Mouse (Mus musculus) embryonic stem cell, embryonic (primary cell): ENCODE data around the gene Kcnk10.

Experiments
- CTCF ChIA-PET, 4 experiments: fragments of 300-600 bp in 2 of 4; fragments of 350-600 bp in 2 of 4; sonication (Branson Sonifier 250); formaldehyde crosslinking; loops; one replicate each; lab custom pipeline; 2022; ENCODE audit warnings: inconsistent platforms in 2 of 4; lab: Charles Lee
- POLR2A ChIA-PET, 4 experiments: fragments of 300-600 bp in 2 of 4; fragments of 350-600 bp in 2 of 4; sonication (Branson Sonifier 250); formaldehyde crosslinking; loops; one replicate each; lab custom pipeline; 2022; ENCODE audit warnings: antibody characterized with exemption in 4 of 4, inconsistent platforms in 1 of 4; lab: Charles Lee

Gene Kcnk10

DNA sequence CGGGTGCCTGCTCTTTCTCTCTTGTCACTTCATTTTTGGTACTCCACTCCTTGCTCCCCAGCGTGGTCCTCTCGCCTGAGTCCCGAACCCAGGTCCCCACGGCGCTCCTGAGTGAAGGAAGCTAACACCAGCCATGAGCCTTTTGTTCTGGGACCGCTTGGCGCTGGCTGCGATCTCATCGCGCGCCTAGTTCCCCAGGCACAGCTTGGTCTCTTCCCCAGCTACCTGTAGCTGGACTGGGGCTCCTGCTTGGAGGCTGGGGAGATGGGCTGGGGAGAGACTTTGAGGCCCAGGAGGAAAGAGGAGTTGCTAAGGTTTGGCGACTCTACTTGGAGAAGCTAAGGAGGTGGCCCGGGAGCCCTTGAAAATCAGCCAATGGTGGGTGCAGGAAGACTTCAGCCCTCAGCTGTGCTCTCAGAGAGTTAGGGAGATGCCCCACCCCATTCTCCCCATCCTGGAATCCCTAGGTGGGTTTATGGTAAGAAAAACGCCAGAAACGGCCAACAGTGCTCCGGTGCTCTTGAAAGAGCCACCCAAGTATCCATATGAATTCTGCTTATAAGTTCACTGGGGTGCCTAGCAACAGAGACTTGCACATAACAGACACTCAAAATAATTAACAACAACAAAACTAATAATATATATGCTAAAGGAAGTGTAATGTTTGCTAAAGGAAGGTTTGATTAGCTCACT lies 2.8 kb downstream of the Kcnk10 start:
- ChIA-PET CTCF (interaction anchor here (0.6 to 1.8 kb wide), 5 partner anchors 10 to 316 kb away, joined by 3 to 5 read pairs (median 3); partner anchors contain the start of gene Galc (in 1 of the 4)), POLR2A (interaction anchor here in 3 of 4 experiments (0.6 to 1.4 kb wide), 8 partner anchors 13 to 360 kb away, joined by 3 to 4 read pairs (median 4); partner anchors contain the start of genes Galc (in 1 of the 3) and Spata7 (in 1 of the 3))

DNA sequence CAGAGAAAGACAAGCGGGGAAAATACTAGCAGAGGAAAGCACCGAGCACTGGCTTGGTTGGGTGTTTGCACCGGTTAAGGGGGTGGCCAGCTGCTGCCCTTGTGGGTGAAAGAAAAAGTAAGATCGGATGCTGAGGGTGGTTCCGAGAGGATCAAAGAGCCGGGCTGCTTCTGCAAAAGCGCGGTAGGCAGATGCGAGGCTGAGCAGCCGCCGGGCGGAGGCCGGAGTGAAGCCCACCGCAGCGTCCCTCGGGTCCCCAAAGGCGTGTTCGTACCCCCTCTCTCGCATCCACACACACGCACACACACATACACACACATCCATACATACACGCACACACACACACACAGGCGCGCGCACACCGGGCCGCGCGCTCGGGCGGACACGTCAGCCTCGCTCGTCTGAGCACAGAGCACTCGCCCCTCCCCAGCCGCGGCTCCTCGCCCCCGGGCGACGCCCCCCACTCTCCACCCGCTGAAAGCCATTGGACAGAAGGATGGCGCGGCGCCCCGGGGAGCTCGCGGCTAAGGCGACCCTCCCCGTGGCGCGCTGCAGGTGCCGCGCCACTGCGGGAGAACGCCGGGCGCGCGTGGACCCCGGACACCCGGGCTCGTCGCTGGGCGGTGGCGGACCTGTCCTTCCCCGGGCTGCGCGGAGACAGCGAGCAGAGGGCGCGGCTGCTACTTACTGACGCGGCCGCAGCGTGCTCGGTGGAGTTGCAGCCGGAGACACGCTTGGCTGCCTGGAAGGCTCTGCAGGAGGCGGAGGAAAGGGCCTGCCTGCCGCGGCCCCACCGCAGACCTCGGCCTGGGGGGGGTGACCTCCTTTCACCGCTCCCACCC lies 3.5 kb downstream of the Kcnk10 start:
- POLR2A ChIA-PET = interaction anchor here in 3 of 4 experiments (0.6 to 1.4 kb wide), 7 partner anchors 13 to 360 kb away, joined by 3 to 4 read pairs (median 3); partner anchors contain the start of genes Galc (in 1 of the 3) and Spata7 (in 1 of the 3)
- CTCF ChIA-PET = interaction anchor here (0.6 to 1.8 kb wide), 5 partner anchors 11 to 315 kb away, joined by 3 to 5 read pairs (median 3); partner anchors contain the start of gene Galc (in 1 of the 4)

DNA sequence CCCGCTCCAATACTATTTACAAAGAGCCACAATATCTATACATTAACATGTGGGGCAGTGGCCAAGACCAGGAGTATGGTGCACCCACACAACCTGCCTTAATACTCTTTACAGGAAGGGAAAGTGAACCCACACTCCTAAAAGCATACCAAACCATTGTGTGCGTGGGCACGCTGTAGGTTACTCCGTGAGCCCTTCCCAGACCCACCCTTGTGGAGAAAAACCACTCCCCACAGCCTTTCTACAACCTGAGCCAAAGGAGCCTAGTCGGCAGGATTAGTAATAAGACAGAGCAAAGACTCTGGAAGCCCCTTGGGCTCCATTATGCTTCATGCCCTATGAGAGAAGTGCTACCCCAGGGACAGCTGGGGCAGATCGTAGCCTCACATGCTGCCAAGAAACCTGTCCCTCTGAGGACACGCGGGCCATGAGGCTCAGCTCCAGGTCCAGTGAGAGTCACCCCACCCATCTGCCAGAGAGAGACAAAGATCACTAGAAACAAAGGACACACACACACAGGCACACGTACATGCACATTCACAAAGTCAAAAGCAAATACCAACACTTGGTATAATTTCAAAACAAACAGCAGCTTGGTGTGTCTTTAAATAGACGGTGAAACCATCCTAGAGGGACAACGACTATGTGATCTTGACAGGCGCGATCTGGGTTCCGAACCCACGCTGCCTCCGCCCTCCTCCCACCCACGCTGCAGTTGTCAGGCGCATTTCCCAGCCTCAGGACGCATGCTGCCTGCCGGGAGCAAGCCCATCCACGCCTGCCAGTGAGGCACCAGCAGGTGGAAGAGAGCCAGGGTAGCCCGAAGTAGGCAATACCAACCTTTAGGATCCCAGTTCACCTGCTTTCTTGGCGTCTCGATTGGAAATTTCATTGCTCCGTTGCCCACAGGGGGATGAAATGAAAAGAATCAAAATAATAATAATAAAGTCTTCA lies 4.5 kb downstream of the Kcnk10 start:
- POLR2A ChIA-PET = interaction anchor here in 1 of 4 experiments (1.1 kb wide), 1 partner anchor 13 kb away, joined by 3 read pairs; no protein-coding TSS in a partner anchor
- CTCF ChIA-PET = interaction anchor here in 2 of 4 experiments (1.4 kb wide), 2 partner anchors 12 kb away, joined by 3 read pairs; no protein-coding TSS in a partner anchor

DNA sequence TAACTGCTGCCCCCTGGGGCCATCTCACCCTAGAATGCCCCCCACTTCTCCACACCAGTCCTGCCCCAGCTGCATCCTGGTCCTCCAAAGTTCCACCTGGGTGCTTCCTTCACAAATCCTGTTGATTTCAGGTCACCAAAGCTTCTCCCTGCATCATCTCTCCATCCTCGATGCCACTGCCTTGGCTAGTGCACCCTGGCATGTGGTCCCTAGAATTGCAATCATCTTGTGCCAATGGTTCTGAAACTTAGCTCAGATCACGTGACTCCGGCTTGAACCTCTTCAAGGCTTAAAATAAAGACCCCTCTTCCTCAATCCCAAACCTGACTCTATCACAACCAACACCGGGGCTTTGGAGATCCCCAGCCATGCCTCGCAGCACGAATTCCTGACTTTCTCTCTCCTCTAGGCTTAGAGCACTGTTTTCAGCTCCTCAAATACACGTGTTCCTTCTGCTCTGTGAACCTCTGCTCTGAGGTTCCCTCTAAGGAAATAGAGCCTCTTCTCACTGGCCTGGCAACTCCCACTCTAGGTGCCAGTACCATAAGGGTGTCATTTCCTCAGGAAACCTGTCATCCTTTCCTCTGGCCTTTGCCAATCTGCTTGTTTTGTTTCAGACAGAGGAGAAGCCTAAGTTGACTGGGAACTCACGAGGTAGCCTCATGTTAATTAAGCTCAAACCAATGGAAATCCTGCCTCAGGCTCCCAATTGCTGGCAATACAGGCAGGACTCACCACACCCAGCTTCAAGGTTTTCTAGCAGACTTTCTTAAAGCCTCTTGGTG lies 6.0 kb downstream of the Kcnk10 start:
- ChIA-PET POLR2A (interaction anchor here in 2 of 4 experiments (0.5 to 1.1 kb wide), 3 partner anchors 8 to 17 kb away, joined by 3 to 5 read pairs (median 3); no protein-coding TSS in a partner anchor), CTCF (interaction anchor here in 1 of 4 experiments (1.0 kb wide), 1 partner anchor 102 kb away, joined by 3 read pairs; no protein-coding TSS in a partner anchor)

DNA sequence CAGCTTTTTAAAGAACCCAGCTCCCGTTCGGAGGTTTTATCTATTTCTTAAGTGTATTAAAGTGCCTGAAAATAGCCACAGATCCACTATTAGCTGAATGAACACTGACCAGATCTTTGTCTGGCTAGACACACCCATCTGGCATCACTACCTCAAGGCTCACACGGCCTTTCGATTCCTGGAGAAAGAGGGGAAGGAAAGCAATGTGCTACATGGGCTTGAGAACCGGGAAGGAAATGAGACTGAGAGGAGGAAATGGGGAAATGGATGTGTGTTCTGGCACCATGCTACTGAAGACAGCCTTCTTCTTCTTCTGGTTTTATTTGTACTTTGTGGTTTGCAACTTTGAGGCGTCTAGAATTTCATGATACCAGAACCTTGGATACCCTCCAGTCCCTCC lies 8.7 kb downstream of the Kcnk10 start:
- ChIA-PET POLR2A (no interaction called here), CTCF (no interaction called here)

DNA sequence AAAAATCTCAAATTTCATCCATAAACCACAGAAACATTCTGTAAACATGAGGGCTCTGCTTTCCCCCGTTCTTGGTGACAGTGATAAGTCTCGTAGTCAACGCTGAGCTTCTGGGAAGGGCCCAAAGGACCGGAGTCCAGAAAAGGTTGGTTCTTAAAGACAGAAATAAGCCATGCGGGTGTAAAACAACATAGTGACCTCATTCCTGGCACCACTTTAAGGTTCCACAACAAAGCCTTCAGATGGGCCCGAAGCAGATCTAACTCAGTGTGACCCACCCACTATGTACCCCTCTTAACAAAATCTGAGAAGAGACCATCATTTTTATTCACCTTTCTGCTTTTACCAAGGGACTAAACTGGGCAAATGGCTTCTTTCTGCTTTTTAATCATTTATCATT lies 10.2 kb downstream of the Kcnk10 start:
- CTCF ChIA-PET = no interaction called here

DNA sequence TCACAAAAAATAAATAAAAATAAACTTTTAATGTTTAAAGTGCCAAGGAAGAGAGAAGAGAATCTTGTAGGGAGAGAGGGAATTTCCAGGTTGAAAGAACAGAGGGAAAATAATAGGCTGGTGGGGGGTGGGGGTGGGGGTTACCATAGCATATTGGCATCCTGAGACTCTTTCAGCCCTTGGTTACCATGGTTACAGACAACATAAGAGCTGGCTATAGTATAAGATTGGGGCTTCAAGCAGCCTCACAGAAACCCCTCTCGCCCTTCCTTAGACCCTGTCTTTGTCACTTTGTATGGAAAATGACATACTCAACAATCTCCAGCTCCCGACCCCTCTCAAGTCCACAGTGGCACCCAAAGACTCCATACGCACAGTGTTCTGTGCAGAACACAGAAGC lies 13.7 kb downstream of the Kcnk10 start:
- CTCF ChIA-PET = no interaction called here
- POLR2A ChIA-PET = interaction anchor here in 1 of 4 experiments (1.0 kb wide), 1 partner anchor 14 kb away, joined by 5 read pairs; the partner anchor contains the start of gene Kcnk10

More for the DNA sequence above, 10.2 kb downstream of the Kcnk10 start:
- POLR2A ChIA-PET = no interaction called here

DNA sequence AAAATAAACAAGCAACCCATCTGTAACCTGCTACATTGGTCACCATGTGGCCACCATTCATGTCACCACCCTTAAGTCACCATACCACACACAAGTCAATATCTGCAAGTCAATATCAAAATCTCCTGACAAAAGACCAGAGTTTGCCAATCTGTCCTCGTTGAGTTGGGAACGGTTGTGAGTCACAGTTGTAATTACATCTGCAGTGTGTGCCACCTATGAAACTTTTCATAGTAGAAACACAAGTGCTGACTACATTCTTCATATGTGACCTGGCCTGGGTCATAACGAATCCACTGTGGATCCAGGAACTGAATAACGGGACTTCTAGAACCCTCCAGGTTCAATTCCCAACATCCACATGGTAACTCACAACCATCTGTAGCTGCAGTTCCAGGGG lies 14.8 kb downstream of the Kcnk10 start:
- CTCF ChIA-PET = interaction anchor here in 2 of 4 experiments (0.6 to 0.7 kb wide), 2 partner anchors 31 to 126 kb away, joined by 3 to 7 read pairs; no protein-coding TSS in a partner anchor
- POLR2A ChIA-PET = interaction anchor here in 2 of 4 experiments (0.7 kb wide), 2 partner anchors 8 to 24 kb away, joined by 3 read pairs; no protein-coding TSS in a partner anchor

DNA sequence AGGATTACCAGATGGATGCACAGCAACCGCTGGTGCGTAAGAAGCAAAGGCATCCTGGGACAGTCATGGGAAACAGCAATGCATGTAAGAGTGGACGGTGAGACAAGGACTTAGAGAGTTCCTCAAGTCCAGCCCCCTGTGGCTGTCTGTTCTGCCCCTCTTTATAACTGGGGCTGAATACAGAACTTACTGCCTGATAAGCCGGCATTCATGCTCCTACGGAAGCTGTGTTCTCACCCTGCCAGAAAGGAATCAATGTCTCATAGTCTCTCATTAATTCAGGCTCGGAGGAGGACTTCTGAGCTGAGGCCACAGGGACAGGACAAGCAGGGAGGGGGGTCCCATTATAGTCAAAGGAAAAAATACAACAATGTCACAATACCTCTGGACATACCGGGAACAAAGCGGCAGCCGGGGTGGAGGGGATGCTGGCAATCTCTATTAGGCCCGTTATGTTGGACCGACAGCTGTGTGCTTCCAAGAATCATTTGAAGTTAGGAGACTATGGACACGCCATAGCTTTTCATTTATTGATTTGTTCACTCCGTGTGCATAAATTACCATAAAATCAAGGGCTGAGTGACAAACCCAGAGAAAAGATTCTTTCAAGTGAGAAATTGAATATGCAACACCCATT lies 15.7 kb downstream of the Kcnk10 start:
- CTCF ChIA-PET = no interaction called here
- POLR2A ChIA-PET = no interaction called here

DNA sequence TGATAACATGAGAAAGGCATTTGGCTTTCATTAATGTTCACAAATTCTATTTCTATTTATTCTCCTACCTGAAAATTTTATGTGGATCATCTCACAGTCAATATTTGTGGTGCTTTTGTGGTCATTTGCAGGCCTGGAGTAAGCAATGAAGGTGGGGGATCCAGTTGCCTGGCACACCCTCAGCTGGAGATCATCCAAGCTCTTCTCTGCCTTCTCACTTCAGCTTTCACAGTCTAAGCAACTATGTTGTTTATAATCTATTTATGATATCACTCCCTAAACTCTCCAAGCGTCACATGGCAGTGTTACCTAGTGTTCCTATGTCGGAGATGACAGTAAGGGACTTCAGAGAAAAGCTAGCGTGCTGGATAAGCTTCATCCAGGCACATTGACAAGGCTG lies 18.1 kb downstream of the Kcnk10 start:
- ChIA-PET POLR2A (no interaction called here), CTCF (no interaction called here)

DNA sequence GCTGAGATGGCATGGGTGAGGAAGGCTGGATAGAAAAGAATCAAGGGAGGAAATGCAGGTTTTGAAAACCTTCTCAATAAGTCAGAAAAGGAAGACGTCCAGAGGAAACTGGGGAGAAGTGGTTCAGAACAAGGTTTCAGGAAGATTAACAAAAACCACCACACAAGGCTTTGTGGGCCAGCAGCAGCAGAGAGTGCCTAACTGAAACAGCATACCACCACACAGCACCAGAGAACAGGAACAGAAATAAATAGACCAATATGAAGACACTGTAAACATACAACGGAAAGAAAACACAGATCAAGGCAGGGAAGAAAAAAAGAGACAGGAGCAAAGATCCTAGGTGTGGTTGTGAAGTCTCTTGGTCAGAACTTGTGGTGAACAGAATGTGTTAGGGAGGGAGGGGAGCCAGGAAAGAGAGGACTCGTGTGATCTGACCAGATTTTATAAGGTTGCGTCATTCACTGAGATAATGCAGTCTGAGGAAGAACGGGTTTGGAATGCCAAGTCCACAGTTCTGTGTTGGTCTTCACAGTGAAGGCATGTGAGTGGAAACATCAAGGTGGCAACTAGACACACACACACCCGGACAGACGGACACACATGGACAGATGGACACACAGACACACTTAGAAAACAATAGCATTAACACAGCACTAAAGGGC lies 21.0 kb downstream of the Kcnk10 start:
- ChIA-PET POLR2A (no interaction called here), CTCF (no interaction called here)

DNA sequence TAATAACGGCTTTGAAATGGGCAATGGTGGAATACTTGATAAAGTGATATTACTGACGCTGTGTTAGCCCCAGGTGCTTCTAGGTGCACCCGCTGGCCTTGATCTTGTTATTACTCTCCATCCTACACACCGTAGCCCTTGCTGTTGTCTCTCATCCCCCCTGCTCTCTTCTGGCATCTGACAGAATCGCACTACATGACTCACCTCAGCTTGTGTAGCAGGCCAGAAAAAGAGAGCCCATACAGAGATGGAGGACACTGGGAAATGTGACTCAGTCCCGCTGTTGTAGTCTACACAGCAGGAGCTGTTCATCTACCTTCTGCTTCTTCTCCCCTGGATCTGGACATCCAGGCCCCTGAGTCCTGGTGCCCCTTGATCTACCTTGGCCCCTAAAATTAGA lies 28.1 kb downstream of the Kcnk10 start:
- POLR2A ChIA-PET = no interaction called here
- CTCF ChIA-PET = no interaction called here

DNA sequence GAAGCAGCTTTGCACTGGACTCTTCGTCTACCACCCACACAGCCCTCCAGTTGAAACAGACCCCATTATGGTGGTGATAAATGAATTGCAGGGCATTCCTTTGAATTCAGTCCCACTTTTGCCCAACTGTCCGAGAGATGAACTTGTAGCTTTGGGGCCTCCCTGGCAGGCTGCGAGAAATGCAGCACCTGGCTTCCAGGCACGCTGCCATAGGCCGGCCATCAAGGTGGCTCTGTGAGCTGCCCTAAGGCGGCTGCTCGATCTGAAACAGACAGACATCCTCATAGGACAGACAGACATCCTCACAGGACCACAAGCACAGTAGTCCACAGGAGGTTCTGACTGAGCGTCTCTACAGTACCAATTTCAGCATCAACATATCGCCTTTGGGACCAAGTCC lies 30.0 kb downstream of the Kcnk10 start:
- CTCF ChIA-PET = no interaction called here
- POLR2A ChIA-PET = no interaction called here

DNA sequence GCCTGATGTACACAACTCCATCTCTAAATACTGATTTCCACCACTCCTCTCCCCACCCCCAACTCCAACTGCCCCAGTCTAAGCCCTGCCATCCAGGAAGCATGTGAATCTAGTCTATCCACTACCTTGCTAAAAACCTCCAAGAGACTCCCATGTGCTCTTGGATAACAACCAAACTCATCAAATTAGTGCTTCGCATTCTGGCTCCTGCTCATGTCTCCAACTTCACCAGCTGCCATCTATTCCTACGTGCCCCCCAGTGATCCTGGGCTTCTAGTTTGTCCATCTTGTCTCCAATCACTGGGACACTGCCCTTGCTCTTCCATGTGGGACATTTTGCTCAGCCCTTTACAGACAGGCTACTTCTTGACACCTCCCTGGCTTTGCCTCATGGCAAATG lies 32.2 kb downstream of the Kcnk10 start:
- CTCF ChIA-PET = no interaction called here

DNA sequence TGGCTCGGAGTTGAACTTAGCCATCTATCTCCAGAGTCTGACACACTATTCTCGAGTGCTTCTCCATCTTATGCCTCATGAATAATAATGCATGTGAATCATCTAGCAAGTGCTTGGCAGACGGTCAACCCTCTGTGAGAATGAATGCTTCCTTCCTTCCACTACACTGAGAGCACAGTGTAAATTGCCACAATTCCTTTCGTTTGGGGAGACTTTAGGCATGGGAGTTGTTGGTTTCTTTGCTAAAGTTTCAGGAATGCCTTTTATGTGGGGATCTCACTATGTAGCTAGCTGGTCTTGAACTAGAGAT lies 32.9 kb downstream of the Kcnk10 start:
- ChIA-PET POLR2A (no interaction called here), CTCF (no interaction called here)

More for the DNA sequence above, 32.2 kb downstream of the Kcnk10 start:
- POLR2A ChIA-PET = no interaction called here

DNA sequence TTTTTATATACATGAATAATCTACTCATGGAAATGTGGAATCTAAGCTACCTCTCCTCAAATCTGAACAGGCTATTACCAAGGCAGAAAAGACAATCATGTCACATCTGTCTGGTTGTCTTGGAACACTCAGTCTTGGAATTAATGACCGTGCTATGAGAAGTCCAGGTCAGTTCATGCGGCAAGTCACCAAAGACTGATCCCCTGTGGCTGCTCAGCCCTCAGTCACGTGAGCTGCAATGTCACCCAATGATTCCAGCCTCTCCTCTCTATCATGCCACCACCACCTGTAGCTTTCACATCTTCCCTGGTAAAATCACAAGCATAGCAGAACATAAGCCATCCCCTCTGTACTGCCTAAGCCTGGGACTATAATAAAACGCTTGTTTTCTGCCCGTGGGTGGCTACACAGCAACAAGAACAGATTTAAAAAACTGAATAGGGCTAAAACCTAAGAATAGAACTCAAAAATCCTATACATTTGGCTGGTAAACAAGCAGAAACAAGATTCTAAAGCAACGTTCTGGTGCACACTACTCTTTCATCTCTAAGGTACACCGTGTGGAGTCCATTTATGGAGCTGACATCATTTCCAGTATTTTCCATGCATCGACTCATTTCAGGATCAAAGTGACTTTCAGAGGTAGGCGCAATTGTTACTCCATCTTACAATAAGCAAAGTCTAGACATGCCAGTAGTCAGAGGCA lies 33.4 kb downstream of the Kcnk10 start:
- POLR2A ChIA-PET = no interaction called here
- CTCF ChIA-PET = no interaction called here
